Mouse (Mus musculus) hindbrain, embryonic 12.5 days (tissue): ENCODE results near the gene Rai1. TPM values are rescaled to one million over a fixed set of nuclear protein-coding genes. Genes with fewer than 3 reads are reported as not detected.
A peak's percentile ranks its signal among the peaks of the same experiment; 100 is the strongest.

Experiments used
- ATAC-seq: fragments of 200-750 bp; cut with Nextera tagmentation; 2 replicates; pipeline ENCODE4 v1.8.0; 2017; ENCODE audit warnings: moderate TSS enrichment; ENCODE audit not compliant: low FRiP score
- H3K27ac ChIP-seq: fragments of 300-500 bp; sonication (generic); 2 replicates; pipeline ENCODE4 v1.5.1; 2016; ENCODE audit warnings: mild to moderate bottlenecking
- H3K27me3 ChIP-seq: fragments of 300-500 bp; sonication (generic); 2 replicates; pipeline ENCODE4 v1.6.1; 2016; ENCODE audit warnings: mild to moderate bottlenecking
- H3K36me3 ChIP-seq: fragments of 300-500 bp; sonication (generic); 2 replicates; pipeline ENCODE4 v1.6.1; 2016; ENCODE audit warnings: mild to moderate bottlenecking
- H3K4me1 ChIP-seq: fragments of 300-500 bp; sonication (generic); 2 replicates; pipeline ENCODE4 v1.6.1; 2016
- H3K4me2 ChIP-seq: fragments of 300-500 bp; sonication (generic); replicated peaks from 2 replicates; pipeline ENCODE4 v1.6.1; 2016; ENCODE audit warnings: mild to moderate bottlenecking
- H3K4me3 ChIP-seq: fragments of 300-500 bp; sonication (generic); 2 replicates; pipeline ENCODE4 v1.5.1; 2016; ENCODE audit warnings: mild to moderate bottlenecking
- H3K9ac ChIP-seq: fragments of 300-500 bp; sonication (generic); 2 replicates; pipeline ENCODE4 v1.6.1; 2016; ENCODE audit warnings: mild to moderate bottlenecking, moderate library complexity
- H3K9me3 ChIP-seq: fragments of 300-500 bp; sonication (generic); replicated peaks from 2 replicates; pipeline ENCODE4 v1.6.1; 2016; ENCODE audit warnings: mild to moderate bottlenecking
- WGBS: fragments of 180-500 bp; shearing (Covaris S2); methylation state at CpG from one replicate; pipeline ENCODE4 v1.1.7; 2016; 5-methylcytosine and 5-hydroxymethylcytosine counted together
- polyA plus RNA-seq: library from polyadenylated mRNA; unstranded; fragments of >200 nt; fragmentation: Nextera tagmentation; extraction: Ambion mirVana; gene quantifications from 2 replicates; pipeline ENCODE4 v1.2.1, GENCODE M21; 2016

Gene Rai1
- polyA plus RNA-seq, 1 experiment from 2014 or later = 40.2 TPM

DNA sequence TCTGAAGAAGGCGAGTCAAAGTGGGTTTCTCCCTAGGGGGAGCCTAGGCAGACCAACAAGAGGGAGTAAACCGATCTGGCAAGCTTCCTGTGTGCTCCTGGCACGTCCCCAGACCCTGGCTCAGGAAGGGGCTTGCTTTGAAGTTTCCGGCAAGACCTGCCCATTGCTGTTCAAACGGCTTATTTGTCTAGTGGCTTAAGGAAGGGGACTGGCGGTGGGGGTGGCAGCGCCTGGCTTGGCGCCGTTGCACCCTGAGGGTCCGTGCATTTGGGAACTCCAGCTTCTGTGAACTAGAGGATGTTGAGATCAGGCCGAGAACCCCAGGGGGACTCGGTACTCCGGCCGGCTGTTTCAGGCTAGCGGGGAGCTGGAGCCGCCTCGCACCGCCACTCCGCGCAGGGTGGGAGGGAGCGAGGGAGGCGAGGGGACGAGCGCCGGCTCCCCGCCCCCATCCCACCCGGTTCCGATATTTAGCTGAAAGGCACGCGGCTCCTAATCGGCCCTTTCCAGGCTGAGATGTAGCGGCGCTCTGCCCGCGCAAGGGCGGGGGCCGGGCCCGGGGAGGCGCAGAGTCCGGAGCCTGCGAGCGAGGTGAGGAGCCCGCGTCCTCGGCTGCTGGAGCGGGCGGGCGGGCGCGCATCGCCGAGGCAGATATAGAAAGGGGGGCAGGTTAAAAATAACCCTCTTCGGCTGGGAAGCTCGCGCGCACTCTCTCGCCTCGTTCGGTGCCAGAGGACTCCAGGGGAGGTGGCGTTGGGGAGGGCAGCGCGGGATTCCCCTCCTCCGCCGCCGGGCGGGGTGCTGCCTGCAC, 70.8 kb downstream of the Rai1 start:
- under 1% methylated on average over 57 of the region's 66 CpGs for WGBS
- H3K36me3 ChIP-seq = no peaks in the 10 kb centered on the region
- peak overlapping the region; percentile 99 for H3K27ac ChIP-seq
- H3K9ac ChIP-seq = peak overlapping the region; percentile 76
- H3K4me3 ChIP-seq = peak overlapping the region; percentile 64
- H3K4me1 ChIP-seq = peaks cover 70% of the 10 kb centered on the region
- peak overlapping the region; percentile 98 for H3K4me2 ChIP-seq
- no peaks in the 10 kb centered on the region for H3K9me3 ChIP-seq
- H3K27me3 ChIP-seq = no peaks in the 10 kb centered on the region; the same call in 1 of the 2 replicates
- peak; percentile 53 for ATAC-seq

DNA sequence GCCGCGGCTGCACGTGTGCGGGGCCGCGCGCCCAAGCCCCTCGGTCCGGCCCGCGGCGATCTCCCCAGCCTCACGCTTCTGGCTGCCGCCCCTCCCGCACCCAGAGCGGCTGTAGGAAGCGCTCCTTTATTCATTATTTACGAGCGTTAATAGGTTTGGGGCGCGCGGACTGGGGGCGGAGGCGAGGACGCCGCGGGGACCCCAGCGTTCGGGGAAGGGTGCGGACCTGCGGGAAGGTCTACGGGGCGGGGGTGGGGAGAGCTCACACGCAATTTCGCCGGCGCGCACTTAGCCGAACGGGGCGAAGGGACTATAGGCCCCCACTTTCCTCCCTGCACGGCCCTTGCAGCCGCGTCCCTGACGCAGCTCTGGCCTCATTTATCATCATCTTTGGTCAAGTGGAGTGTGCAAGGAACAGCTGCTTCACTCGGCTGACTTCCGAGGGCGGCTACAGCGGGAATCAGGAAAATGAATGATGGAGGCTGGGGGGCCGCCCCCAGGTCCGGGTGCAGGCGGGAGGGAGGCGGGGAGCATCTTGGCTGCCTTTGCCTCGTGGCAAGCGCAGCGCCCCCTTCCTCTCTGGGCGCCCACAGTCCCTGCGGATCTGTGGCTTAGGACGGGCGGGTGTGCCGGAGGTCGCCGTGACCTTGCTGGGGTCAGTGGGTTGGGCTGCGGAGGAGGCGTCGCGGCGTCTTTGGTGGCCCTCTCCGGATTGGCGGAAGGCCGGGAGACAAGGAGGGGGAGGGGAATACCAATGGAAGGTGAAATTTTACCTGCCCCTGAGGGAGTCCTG, 71.6 kb downstream of the Rai1 start:
- under 1% methylated on average over 71 of the region's 71 CpGs for WGBS
- Histone ChIP-seq H3K9ac (peak overlapping the region; percentile 76), H3K27ac (peak overlapping the region; percentile 99), H3K4me2 (peak overlapping the region; percentile 98), H3K4me3 (peak overlapping the region; percentile 64), H3K4me1 (peaks cover 78% of the 10 kb centered on the region), H3K36me3 (no peaks in the 10 kb centered on the region), H3K27me3 (no peaks in the 10 kb centered on the region; the same call in 1 of the 2 replicates), H3K9me3 (no peaks in the 10 kb centered on the region)
- peak; percentile 79 for ATAC-seq

DNA sequence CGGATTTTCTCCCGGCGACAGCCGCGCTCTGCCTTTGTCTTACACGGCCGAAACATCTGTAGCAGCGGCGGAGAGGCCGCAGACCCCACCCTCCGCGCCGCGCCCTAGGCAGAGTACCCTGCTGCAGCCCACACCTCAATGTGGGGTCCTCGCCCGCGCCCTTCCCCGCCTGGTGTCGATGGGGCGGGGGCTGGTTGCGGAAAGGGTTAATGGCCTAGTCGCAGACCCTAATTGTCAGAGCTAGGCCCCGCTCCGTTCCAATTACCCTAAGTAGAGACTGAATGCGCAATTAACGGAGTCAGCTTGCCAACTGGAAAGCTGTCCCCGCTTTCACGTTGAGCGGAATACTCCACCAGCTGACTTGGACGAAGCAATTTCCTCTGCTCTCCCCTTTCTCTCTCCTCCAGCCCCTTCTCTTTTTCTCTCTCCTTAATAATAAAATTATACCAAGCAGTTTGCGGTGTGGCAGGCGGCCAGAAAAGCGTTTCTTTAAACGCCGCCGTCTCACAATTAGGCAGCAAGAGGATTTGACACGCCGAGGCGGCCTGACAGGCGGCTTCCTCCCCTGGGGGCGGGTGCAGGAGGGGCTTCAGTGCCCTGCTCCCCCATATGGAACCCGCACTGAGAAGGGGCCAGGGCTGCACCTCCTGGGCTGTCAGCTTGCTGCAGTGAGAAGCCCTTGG, 72.3 kb downstream of the Rai1 start:
- ATAC-seq = peak; percentile 66
- Histone ChIP-seq H3K36me3 (no peaks in the 10 kb centered on the region), H3K4me3 (peak overlapping the region; percentile 64), H3K4me2 (peak overlapping the region; percentile 98), H3K27ac (peak overlapping the region; percentile 99), H3K4me1 (peaks cover 80% of the 10 kb centered on the region), H3K9me3 (no peaks in the 10 kb centered on the region), H3K27me3 (no peaks in the 10 kb centered on the region; the same call in 1 of the 2 replicates), H3K9ac (peak overlapping the region; percentile 76)
- WGBS = under 1% methylated on average over 42 of the region's 42 CpGs

DNA sequence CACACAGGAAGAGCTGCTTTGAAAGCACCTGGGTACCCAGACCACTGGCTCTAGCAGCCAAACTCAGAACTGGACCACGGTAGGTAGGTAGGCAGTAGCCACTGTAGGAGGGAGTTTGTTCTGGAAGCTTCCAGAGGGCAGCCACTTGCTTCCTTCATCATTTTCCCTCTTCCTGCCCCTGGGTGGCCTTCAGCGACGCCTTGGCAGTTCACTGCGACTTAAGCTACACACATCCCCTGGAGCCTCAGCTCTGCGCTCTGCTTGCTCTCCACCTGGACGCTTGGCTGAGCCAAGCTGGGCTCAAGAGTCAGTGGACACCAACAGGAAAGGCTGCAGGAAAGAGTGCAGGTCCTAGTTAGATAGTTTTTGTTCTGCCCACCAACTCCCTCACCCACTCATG, 73.2 kb downstream of the Rai1 start:
- Histone ChIP-seq H3K4me3 (peak overlapping the region; percentile 64), H3K9ac (peak overlapping the region; percentile 76), H3K9me3 (no peaks in the 10 kb centered on the region), H3K36me3 (no peaks in the 10 kb centered on the region), H3K4me2 (peak overlapping the region; percentile 98), H3K27me3 (no peaks in the 10 kb centered on the region), H3K27ac (peak overlapping the region; percentile 99), H3K4me1 (peaks cover 86% of the 10 kb centered on the region)
- ATAC-seq = no peak
- 51% methylated on average over 6 of the region's 6 CpGs for WGBS

DNA sequence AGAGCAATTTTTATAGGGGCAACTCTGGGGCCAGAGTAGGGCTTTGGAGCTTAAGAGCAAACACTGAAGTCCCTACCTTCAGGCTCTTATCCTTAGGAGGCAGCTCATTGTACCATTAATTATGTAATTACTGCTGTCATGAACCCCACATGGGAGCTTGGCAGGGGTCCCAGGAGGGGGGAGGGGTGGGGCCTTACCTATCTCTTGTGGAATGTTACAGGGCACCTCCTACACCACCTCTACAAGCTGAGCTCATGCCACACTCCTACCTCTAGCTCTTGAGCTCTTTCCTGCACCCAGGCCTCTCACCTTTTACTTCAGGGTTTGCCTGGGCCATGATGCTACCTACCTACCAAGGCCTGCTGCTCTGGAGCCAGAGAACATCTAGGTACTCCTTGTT, 73.7 kb downstream of the Rai1 start:
- no peak for ATAC-seq
- Histone ChIP-seq H3K4me1 (peaks cover 87% of the 10 kb centered on the region), H3K27ac (peak overlapping the region; percentile 99), H3K36me3 (no peaks in the 10 kb centered on the region), H3K9ac (no peak overlapping the region), H3K4me3 (no peak overlapping the region), H3K27me3 (no peaks in the 10 kb centered on the region), H3K4me2 (peak overlapping the region; percentile 98), H3K9me3 (no peaks in the 10 kb centered on the region)

DNA sequence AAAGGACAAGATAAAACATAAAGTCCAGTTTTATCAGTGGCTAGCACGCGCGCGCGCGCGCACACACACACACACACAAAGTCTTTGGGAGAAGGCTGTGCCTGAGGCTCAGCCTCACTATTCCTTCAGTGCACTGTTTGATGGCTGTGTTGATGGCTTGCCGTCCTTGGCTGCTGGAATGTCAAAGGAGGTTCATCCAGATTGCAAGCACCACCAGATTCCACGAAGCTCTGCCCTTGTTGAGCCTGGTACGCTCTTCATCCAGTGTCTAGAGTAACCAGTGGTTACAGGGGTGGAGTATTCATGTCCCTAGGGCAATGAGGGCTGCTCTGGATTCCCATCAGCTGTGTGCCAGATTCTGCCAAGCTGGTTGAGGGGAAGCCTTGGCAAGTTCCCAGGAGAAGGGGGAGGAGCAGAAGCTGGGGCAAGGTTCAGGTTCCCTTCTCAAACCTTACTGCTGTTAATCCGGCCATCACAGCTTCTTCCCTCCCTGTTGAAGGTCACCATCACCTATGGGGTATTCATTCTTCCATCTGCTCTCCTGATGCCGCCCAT, 77.4 kb downstream of the Rai1 start:
- H3K27me3 ChIP-seq = no peaks in the 10 kb centered on the region
- H3K4me1 ChIP-seq = peaks cover 87% of the 10 kb centered on the region
- no peak for ATAC-seq
- 80% methylated on average over 12 of the region's 12 CpGs for WGBS
- H3K9ac ChIP-seq = no peak overlapping the region
- no peak overlapping the region for H3K4me2 ChIP-seq
- H3K4me3 ChIP-seq = no peak overlapping the region
- peak overlapping the region; percentile 90 for H3K27ac ChIP-seq
- H3K36me3 ChIP-seq = peaks cover 23% of the 10 kb centered on the region
- H3K9me3 ChIP-seq = no peaks in the 10 kb centered on the region

DNA sequence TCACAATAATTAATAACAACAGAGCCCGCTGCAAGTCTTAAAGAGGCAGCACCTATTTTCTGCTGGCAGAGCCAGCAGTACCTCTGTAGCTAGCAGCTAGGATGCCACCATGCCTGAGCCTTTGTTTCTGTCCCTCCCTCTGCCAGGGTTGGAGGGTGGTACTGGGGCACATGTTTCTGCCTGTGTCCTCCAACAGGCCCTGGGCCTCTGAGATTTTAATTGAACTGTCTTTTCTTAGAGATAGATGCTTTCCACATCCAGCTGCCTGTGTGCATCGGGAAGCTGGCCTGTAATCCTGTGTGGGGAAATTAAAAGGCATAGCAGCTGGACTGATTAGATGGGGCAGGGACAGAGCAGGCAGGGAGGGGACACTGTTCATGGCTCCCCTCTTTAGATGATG, 77.9 kb downstream of the Rai1 start:
- H3K27ac ChIP-seq = peak overlapping the region; percentile 90
- H3K4me2 ChIP-seq = no peak overlapping the region
- no peak overlapping the region for H3K4me3 ChIP-seq
- H3K4me1 ChIP-seq = peaks cover 81% of the 10 kb centered on the region
- no peak for ATAC-seq
- H3K9me3 ChIP-seq = no peaks in the 10 kb centered on the region
- no peaks in the 10 kb centered on the region for H3K27me3 ChIP-seq
- WGBS = 58% methylated on average over 2 of the region's 2 CpGs
- H3K9ac ChIP-seq = peak overlapping the region; percentile 25; the same call in 1 of the 2 replicates
- peaks cover 29% of the 10 kb centered on the region for H3K36me3 ChIP-seq

DNA sequence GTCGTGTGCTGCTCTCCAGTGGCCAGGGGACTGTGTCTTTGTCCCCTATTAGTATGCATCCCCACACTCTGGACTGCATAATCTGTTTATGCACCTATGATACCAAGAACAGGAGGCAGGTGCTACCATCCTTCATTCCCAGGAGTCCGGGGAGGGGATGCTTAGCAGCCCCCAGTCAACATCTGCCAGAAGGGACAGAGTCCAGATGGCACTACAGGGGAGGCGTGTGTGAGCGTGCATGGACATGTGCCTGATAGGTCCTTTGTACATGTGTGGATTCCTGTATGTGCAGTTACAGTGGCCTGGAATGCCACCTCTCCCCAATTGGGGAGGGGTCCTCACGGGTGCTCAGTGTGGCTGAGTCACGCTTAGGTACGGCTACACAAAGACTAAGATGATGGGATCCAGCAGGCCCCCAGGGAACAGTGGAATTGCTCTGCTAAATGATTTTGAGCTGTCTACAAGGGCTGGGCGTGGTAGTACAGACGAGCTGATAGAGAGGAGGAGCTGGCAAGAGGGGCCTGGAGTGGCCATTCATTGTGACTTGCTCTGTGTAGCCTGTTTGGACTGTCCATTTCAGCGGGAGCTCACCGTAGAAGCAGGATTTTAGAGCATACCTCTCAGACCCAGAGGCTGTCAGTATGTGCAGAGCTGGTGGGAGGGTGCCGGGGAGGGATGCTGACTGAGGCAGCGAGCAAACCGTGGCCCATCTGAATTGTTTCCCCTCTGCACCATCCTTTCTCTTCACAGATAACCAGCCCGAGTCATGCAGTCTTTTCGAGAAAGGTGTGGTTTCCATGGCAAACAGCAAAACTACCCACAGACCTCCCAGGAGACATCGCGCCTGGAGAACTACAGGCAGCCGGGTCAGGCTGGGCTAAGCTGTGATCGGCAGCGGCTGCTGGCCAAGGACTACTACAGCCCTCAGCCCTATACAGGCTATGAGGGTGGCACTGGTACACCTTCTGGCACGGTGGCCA, 79.8 kb downstream of the Rai1 start:
- 42% methylated on average over 22 of the region's 22 CpGs for WGBS
- Histone ChIP-seq H3K27me3 (no peaks in the 10 kb centered on the region), H3K4me2 (peak overlapping the region; percentile 17; the same call in 1 of the 2 replicates), H3K9ac (peak overlapping the region; percentile 49), H3K27ac (peak overlapping the region; percentile 90), H3K4me3 (no peak overlapping the region), H3K36me3 (peaks cover 47% of the 10 kb centered on the region), H3K4me1 (peaks cover 67% of the 10 kb centered on the region), H3K9me3 (no peaks in the 10 kb centered on the region)
- peak; percentile 46 for ATAC-seq

DNA sequence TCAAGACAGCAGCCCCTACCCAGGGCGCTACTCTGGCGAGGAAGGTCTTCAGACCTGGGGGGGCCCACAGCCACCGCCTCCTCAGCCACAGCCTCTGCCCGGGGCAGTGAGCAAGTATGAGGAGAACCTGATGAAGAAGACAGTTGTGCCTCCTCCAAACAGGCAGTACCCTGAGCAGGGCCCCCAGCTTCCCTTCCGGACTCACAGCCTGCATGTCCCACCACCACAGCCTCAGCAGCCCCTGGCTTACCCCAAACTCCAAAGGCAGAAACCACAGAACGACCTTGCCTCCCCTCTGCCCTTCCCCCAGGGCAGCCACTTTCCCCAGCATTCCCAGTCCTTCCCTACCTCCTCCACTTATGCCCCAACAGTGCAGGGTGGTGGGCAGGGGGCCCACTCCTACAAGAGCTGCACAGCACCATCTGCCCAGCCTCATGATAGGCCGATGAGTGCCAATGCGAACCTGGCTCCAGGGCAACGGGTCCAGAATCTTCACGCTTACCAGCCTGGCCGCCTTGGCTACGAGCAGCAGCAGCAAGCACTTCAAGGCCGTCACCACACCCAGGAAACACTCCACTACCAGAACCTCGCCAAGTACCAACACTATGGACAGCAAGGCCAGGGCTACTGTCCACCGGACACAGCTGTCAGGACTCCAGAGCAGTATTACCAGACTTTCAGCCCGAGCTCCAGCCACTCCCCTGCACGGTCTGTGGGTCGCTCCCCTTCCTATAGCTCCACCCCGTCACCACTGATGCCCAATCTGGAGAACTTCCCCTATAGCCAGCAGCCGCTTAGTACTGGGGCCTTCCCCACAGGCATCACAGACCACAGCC, 80.8 kb downstream of the Rai1 start:
- Histone ChIP-seq H3K4me1 (peaks cover 65% of the 10 kb centered on the region), H3K36me3 (peaks cover 57% of the 10 kb centered on the region), H3K9ac (peak overlapping the region; percentile 49), H3K4me2 (0 out of 2 replicates have a peak overlapping the region, but pooled peaks have one; percentile 17), H3K27me3 (no peaks in the 10 kb centered on the region), H3K9me3 (no peaks in the 10 kb centered on the region), H3K27ac (peak overlapping the region; percentile 90), H3K4me3 (no peak overlapping the region)
- 81% methylated on average over 20 of the region's 20 CpGs for WGBS
- ATAC-seq = no peak

DNA sequence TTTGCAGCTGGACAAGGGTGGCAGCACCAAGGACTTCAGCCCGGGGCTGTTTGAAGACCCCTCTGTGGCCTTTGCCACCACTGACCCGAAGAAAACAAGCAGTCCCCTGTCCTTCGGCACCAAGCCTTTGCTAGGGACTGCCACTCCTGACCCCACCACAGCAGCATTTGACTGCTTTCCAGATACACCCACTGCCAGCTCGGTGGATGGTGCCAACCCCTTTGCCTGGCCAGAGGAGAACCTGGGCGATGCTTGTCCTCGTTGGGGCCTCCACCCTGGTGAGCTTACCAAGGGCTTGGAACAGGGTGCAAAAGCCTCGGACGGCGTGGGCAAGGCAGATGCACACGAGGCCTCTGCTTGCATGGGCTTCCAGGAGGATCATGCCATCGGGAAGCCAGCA, 82.3 kb downstream of the Rai1 start:
- no peaks in the 10 kb centered on the region for H3K27me3 ChIP-seq
- peaks cover 72% of the 10 kb centered on the region for H3K36me3 ChIP-seq
- no peak overlapping the region for H3K27ac ChIP-seq
- H3K4me3 ChIP-seq = no peak overlapping the region
- no peak overlapping the region for H3K9ac ChIP-seq
- H3K4me1 ChIP-seq = peaks cover 51% of the 10 kb centered on the region
- H3K4me2 ChIP-seq = no peak overlapping the region
- no peak for ATAC-seq
- 90% methylated on average over 11 of the region's 11 CpGs for WGBS
- no peaks in the 10 kb centered on the region for H3K9me3 ChIP-seq
